Mouse (Mus musculus): ENCODE results near the gene Slc45a1. TPM values are rescaled to one million over a fixed set of nuclear protein-coding genes. Genes with fewer than 3 reads are reported as not detected.
A peak's percentile ranks its signal among the peaks of the same experiment; 100 is the strongest.

The Slc45a1 gene
- 7.8 and 9.8 TPM in 2 replicates for polyA plus RNA-seq (2016; fragmentation: Nextera tagmentation; extraction: Ambion mirVana)

- Histone ChIP-seq H3K4me3 (peak within 1 kb of the TSS; percentile 57), H3K9me3 (no peaks in the 10 kb centered on the region), H3K27ac (replicated peaks) (no peak within 1 kb of the TSS), H3K27me3 (peaks cover 28% of the 10 kb centered on the region), H3K9ac (replicated peaks) (peak within 1 kb of the TSS; percentile 81), H3K4me2 (replicated peaks) (peak within 1 kb of the TSS; percentile 65), H3K4me1 (peaks cover 9% of the 10 kb centered on the region), H3K36me3 (no peaks in the 10 kb centered on the region)
- ATAC-seq (ENCODE audit: low FRiP score, low read depth), result peak; percentile 62; the same call in 1 of the 2 replicates
- 6% methylated on average over 41 of the region's 41 CpGs for WGBS
Measured at GRCm38 (mm10) chr4:150651390-150652277, at the start of gene Slc45a1. Gene Slc45a1, minus strand, starts transcription at chr4:150652174.

GRCm38 (mm10) chr4:150700849-150701248 is 48.9 kb upstream of the Slc45a1 start:
- Histone ChIP-seq H3K36me3 (no peaks in the 10 kb centered on the region), H3K4me3 (no peak overlapping the region), H3K9ac (replicated peaks) (no peak overlapping the region), H3K4me1 (no peaks in the 10 kb centered on the region), H3K27me3 (0 out of 2 replicates have a peak, but pooled peaks cover 4% of the 10 kb centered on the region), H3K9me3 (no peaks in the 10 kb centered on the region; the same call in 1 of the 2 replicates), H3K27ac (replicated peaks) (no peak overlapping the region), H3K4me2 (replicated peaks) (no peak overlapping the region)
- no peak for ATAC-seq (ENCODE audit: low FRiP score, low read depth)
- 95% methylated on average over 9 of the region's 9 CpGs for WGBS

GRCm38 (mm10) chr4:150694434-150695108 is 42.6 kb upstream of the Slc45a1 start:
- Histone ChIP-seq H3K27ac (replicated peaks) (no peak overlapping the region), H3K9ac (replicated peaks) (no peak overlapping the region), H3K4me1 (no peaks in the 10 kb centered on the region), H3K4me3 (no peak overlapping the region), H3K4me2 (replicated peaks) (no peak overlapping the region), H3K36me3 (no peaks in the 10 kb centered on the region), H3K9me3 (no peaks in the 10 kb centered on the region), H3K27me3 (0 out of 2 replicates have a peak, but pooled peaks cover 11% of the 10 kb centered on the region)
- 86% methylated on average over 10 of the region's 10 CpGs for WGBS
- ATAC-seq (ENCODE audit: low FRiP score, low read depth), result no peak

GRCm38 (mm10) chr4:150692861-150693403 is 41.0 kb upstream of the Slc45a1 start:
- peaks cover 11% of the 10 kb centered on the region; the same call in 1 of the 2 replicates for H3K27me3 ChIP-seq
- ATAC-seq (ENCODE audit: low FRiP score, low read depth), result no peak
- H3K27ac ChIP-seq (replicated peaks), result no peak overlapping the region
- H3K4me1 ChIP-seq, result no peaks in the 10 kb centered on the region
- no peaks in the 10 kb centered on the region for H3K9me3 ChIP-seq
- H3K9ac ChIP-seq (replicated peaks), result no peak overlapping the region
- no peak overlapping the region for H3K4me3 ChIP-seq
- H3K4me2 ChIP-seq (replicated peaks), result no peak overlapping the region
- 70% methylated on average over 10 of the region's 10 CpGs for WGBS
- H3K36me3 ChIP-seq, result no peaks in the 10 kb centered on the region

GRCm38 (mm10) chr4:150690759-150691158 is 38.8 kb upstream of the Slc45a1 start:
- no peak for ATAC-seq (ENCODE audit: low FRiP score, low read depth)
- Histone ChIP-seq H3K4me3 (no peak overlapping the region), H3K9me3 (no peaks in the 10 kb centered on the region), H3K36me3 (no peaks in the 10 kb centered on the region), H3K27me3 (peaks cover 10% of the 10 kb centered on the region; the same call in 1 of the 2 replicates), H3K9ac (replicated peaks) (no peak overlapping the region), H3K4me2 (replicated peaks) (no peak overlapping the region), H3K4me1 (peaks cover 6% of the 10 kb centered on the region), H3K27ac (replicated peaks) (no peak overlapping the region)
- WGBS, result 74% methylated on average over 3 of the region's 3 CpGs

GRCm38 (mm10) chr4:150689553-150689952 is 37.6 kb upstream of the Slc45a1 start:
- WGBS, result 91% methylated on average over 10 of the region's 10 CpGs
- no peak for ATAC-seq (ENCODE audit: low FRiP score, low read depth)
- no peak overlapping the region for H3K4me3 ChIP-seq
- no peak overlapping the region for H3K27ac ChIP-seq (replicated peaks)
- H3K4me2 ChIP-seq (replicated peaks), result no peak overlapping the region
- H3K4me1 ChIP-seq, result peaks cover 11% of the 10 kb centered on the region
- no peaks in the 10 kb centered on the region for H3K9me3 ChIP-seq
- peaks cover 11% of the 10 kb centered on the region; the same call in 1 of the 2 replicates for H3K27me3 ChIP-seq
- H3K36me3 ChIP-seq, result no peaks in the 10 kb centered on the region
- no peak overlapping the region for H3K9ac ChIP-seq (replicated peaks)

- H3K4me2 ChIP-seq (replicated peaks), result no peak overlapping the region
- 82% methylated on average over 10 of the region's 10 CpGs for WGBS
- no peaks in the 10 kb centered on the region for H3K9me3 ChIP-seq
- H3K4me3 ChIP-seq, result no peak overlapping the region
- H3K36me3 ChIP-seq, result no peaks in the 10 kb centered on the region
- H3K9ac ChIP-seq (replicated peaks), result no peak overlapping the region
- H3K4me1 ChIP-seq, result peaks cover 11% of the 10 kb centered on the region
- peaks cover 6% of the 10 kb centered on the region; the same call in 1 of the 2 replicates for H3K27me3 ChIP-seq
- H3K27ac ChIP-seq (replicated peaks), result no peak overlapping the region
- ATAC-seq (ENCODE audit: low FRiP score, low read depth), result no peak
Measured at GRCm38 (mm10) chr4:150687126-150687753, 35.3 kb upstream of the Slc45a1 start.

GRCm38 (mm10) chr4:150686538-150686937 is 34.6 kb upstream of the Slc45a1 start:
- Histone ChIP-seq H3K36me3 (no peaks in the 10 kb centered on the region), H3K4me3 (no peak overlapping the region), H3K27me3 (peaks cover 8% of the 10 kb centered on the region; the same call in 1 of the 2 replicates), H3K9me3 (0 out of 2 replicates have a peak, but pooled peaks cover under 1% of the 10 kb centered on the region), H3K27ac (replicated peaks) (no peak overlapping the region), H3K4me2 (replicated peaks) (no peak overlapping the region), H3K9ac (replicated peaks) (no peak overlapping the region), H3K4me1 (peaks cover 11% of the 10 kb centered on the region)
- ATAC-seq (ENCODE audit: low FRiP score, low read depth), result no peak

- Histone ChIP-seq H3K4me3 (no peak overlapping the region), H3K36me3 (no peaks in the 10 kb centered on the region), H3K9me3 (0 out of 2 replicates have a peak, but pooled peaks cover 3% of the 10 kb centered on the region), H3K9ac (replicated peaks) (no peak overlapping the region), H3K4me1 (peaks cover 11% of the 10 kb centered on the region), H3K27me3 (peaks cover 10% of the 10 kb centered on the region; the same call in 1 of the 2 replicates), H3K27ac (replicated peaks) (no peak overlapping the region), H3K4me2 (replicated peaks) (no peak overlapping the region)
- no peak for ATAC-seq (ENCODE audit: low FRiP score, low read depth)
- WGBS, result 72% methylated on average over 7 of the region's 8 CpGs
Measured at GRCm38 (mm10) chr4:150685778-150686493, 34.0 kb upstream of the Slc45a1 start.

- Histone ChIP-seq H3K9me3 (peaks cover 10% of the 10 kb centered on the region; the same call in 1 of the 2 replicates), H3K4me2 (replicated peaks) (no peak overlapping the region; the same call in 1 of the 2 replicates), H3K4me1 (peaks cover 11% of the 10 kb centered on the region), H3K9ac (replicated peaks) (no peak overlapping the region), H3K27me3 (peaks cover 12% of the 10 kb centered on the region; the same call in 1 of the 2 replicates), H3K27ac (replicated peaks) (no peak overlapping the region), H3K4me3 (no peak overlapping the region), H3K36me3 (no peaks in the 10 kb centered on the region)
- no peak for ATAC-seq (ENCODE audit: low FRiP score, low read depth)
- 64% methylated on average over 15 of the region's 15 CpGs for WGBS
Measured at GRCm38 (mm10) chr4:150685043-150685777, 33.2 kb upstream of the Slc45a1 start.

Data from midbrain, embryonic 12.5 days (tissue).